Mouse (Mus musculus): ENCODE results near the gene Lysmd4. TPM values are rescaled to one million over a fixed set of nuclear protein-coding genes. Genes with fewer than 3 reads are reported as not detected.
"Not testable (repeated sequence)": the region's sequence is repeated elsewhere in the genome, so short reads cannot be mapped to it uniquely, and the experiment has no call there.

The Lysmd4 gene
- polyA plus RNA-seq, 1 experiment from 2014 or later = 19.1 TPM

GRCm38 (mm10) chr7:67243894-67244282 is 21.5 kb downstream of the Lysmd4 start:
- peaks cover 3% of the 10 kb centered on the region; the same call in 1 of the 2 replicates for H3K36me3 ChIP-seq (ENCODE audit: insufficient read depth, low read length)

GRCm38 (mm10) chr7:67245255-67245654 is 22.9 kb downstream of the Lysmd4 start:
- WGBS = 78% methylated on average over 1 of the region's 1 CpGs
- no peak overlapping the region for H3K27ac ChIP-seq (ENCODE audit: low read length)
- peaks cover 3% of the 10 kb centered on the region; the same call in 1 of the 2 replicates for H3K36me3 ChIP-seq (ENCODE audit: insufficient read depth, low read length)
- H3K9me3 ChIP-seq (ENCODE audit: low read length) = no peaks in the 10 kb centered on the region
- no peak overlapping the region for H3K9ac ChIP-seq (replicated peaks; ENCODE audit: low read length)
- H3K4me2 ChIP-seq (replicated peaks; ENCODE audit: low read depth, low read length) = no peak overlapping the region
- H3K4me3 ChIP-seq (ENCODE audit: low read length) = no peak overlapping the region
- no peak for ATAC-seq (ENCODE audit: low FRiP score, low TSS enrichment)
- no peaks in the 10 kb centered on the region for H3K4me1 ChIP-seq (ENCODE audit: insufficient read depth, low read length)
- H3K27me3 ChIP-seq (ENCODE audit: insufficient read depth, low read length) = no peaks in the 10 kb centered on the region

More at GRCm38 (mm10) chr7:67243894-67244282, 21.5 kb downstream of the Lysmd4 start:
- H3K9ac ChIP-seq (replicated peaks; ENCODE audit: low read length) = no peak overlapping the region
- no peak overlapping the region for H3K4me2 ChIP-seq (replicated peaks; ENCODE audit: low read depth, low read length)
- no peak overlapping the region for H3K4me3 ChIP-seq (ENCODE audit: low read length)
- H3K27ac ChIP-seq (ENCODE audit: low read length) = no peak overlapping the region
- H3K4me1 ChIP-seq (ENCODE audit: insufficient read depth, low read length) = no peaks in the 10 kb centered on the region
- no peaks in the 10 kb centered on the region for H3K9me3 ChIP-seq (ENCODE audit: low read length)
- ATAC-seq (ENCODE audit: low FRiP score, low TSS enrichment) = no peak
- 68% methylated on average over 4 of the region's 4 CpGs for WGBS
- H3K27me3 ChIP-seq (ENCODE audit: insufficient read depth, low read length) = no peaks in the 10 kb centered on the region

- peaks cover 3% of the 10 kb centered on the region; the same call in 1 of the 2 replicates for H3K36me3 ChIP-seq (ENCODE audit: insufficient read depth, low read length)
- H3K27ac ChIP-seq (ENCODE audit: low read length) = no peak overlapping the region
- H3K4me1 ChIP-seq (ENCODE audit: insufficient read depth, low read length) = no peaks in the 10 kb centered on the region
- no peak overlapping the region for H3K9ac ChIP-seq (replicated peaks; ENCODE audit: low read length)
- no peak overlapping the region for H3K4me3 ChIP-seq (ENCODE audit: low read length)
- no peaks in the 10 kb centered on the region for H3K9me3 ChIP-seq (ENCODE audit: low read length)
- ATAC-seq (ENCODE audit: low FRiP score, low TSS enrichment) = no peak
- 80% methylated on average over 2 of the region's 2 CpGs for WGBS
- H3K27me3 ChIP-seq (ENCODE audit: insufficient read depth, low read length) = no peaks in the 10 kb centered on the region
- no peak overlapping the region for H3K4me2 ChIP-seq (replicated peaks; ENCODE audit: low read depth, low read length)
Measured at GRCm38 (mm10) chr7:67246067-67246466, 23.7 kb downstream of the Lysmd4 start.

- H3K4me1 ChIP-seq (ENCODE audit: insufficient read depth, low read length) = 0 out of 2 replicates have a peak, but pooled peaks cover 2% of the 10 kb centered on the region
- ATAC-seq (ENCODE audit: low FRiP score, low TSS enrichment) = peak; percentile 61; the same call in 1 of the 2 replicates
- H3K9me3 ChIP-seq (ENCODE audit: low read length) = no peaks in the 10 kb centered on the region
- no peak overlapping the region for H3K4me3 ChIP-seq (ENCODE audit: low read length)
- no peak overlapping the region for H3K9ac ChIP-seq (replicated peaks; ENCODE audit: low read length)
- no peaks in the 10 kb centered on the region for H3K27me3 ChIP-seq (ENCODE audit: insufficient read depth, low read length)
- peaks cover 15% of the 10 kb centered on the region for H3K36me3 ChIP-seq (ENCODE audit: insufficient read depth, low read length)
- no peak overlapping the region for H3K4me2 ChIP-seq (replicated peaks; ENCODE audit: low read depth, low read length)
- WGBS = 89% methylated on average over 4 of the region's 4 CpGs
- no peak overlapping the region for H3K27ac ChIP-seq (ENCODE audit: low read length)
Measured at GRCm38 (mm10) chr7:67259828-67260563, 37.7 kb downstream of the Lysmd4 start.

- H3K27ac ChIP-seq (ENCODE audit: low read length); H3K36me3 ChIP-seq (ENCODE audit: insufficient read depth, low read length); H3K27me3 ChIP-seq (ENCODE audit: insufficient read depth, low read length); H3K4me3 ChIP-seq (ENCODE audit: low read length); H3K9ac ChIP-seq (replicated peaks; ENCODE audit: low read length); H3K4me2 ChIP-seq (replicated peaks; ENCODE audit: low read depth, low read length); ATAC-seq (ENCODE audit: low FRiP score, low TSS enrichment); H3K9me3 ChIP-seq (ENCODE audit: low read length); H3K4me1 ChIP-seq (ENCODE audit: insufficient read depth, low read length): not testable (repeated sequence)
- 88% methylated on average over 4 of the region's 4 CpGs for WGBS
Measured at GRCm38 (mm10) chr7:67270447-67270846, 48.1 kb downstream of the Lysmd4 start.

- no peak overlapping the region for H3K4me2 ChIP-seq (replicated peaks; ENCODE audit: low read depth, low read length)
- no peaks in the 10 kb centered on the region for H3K27me3 ChIP-seq (ENCODE audit: insufficient read depth, low read length)
- no peaks in the 10 kb centered on the region for H3K4me1 ChIP-seq (ENCODE audit: insufficient read depth, low read length)
- H3K9ac ChIP-seq (replicated peaks; ENCODE audit: low read length) = no peak overlapping the region
- ATAC-seq (ENCODE audit: low FRiP score, low TSS enrichment) = no peak
- H3K9me3 ChIP-seq (ENCODE audit: low read length) = no peaks in the 10 kb centered on the region
- 0 out of 2 replicates have a peak, but pooled peaks cover 4% of the 10 kb centered on the region for H3K36me3 ChIP-seq (ENCODE audit: insufficient read depth, low read length)
- H3K4me3 ChIP-seq (ENCODE audit: low read length) = no peak overlapping the region
- H3K27ac ChIP-seq (ENCODE audit: low read length) = no peak overlapping the region
- 93% methylated on average over 6 of the region's 6 CpGs for WGBS
Measured at GRCm38 (mm10) chr7:67283581-67283980, 61.2 kb downstream of the Lysmd4 start.

- ATAC-seq (ENCODE audit: low FRiP score, low TSS enrichment) = no peak
- WGBS = 79% methylated on average over 4 of the region's 4 CpGs
- Histone ChIP-seq H3K9me3 (ENCODE audit: low read length) (no peaks in the 10 kb centered on the region), H3K4me1 (ENCODE audit: insufficient read depth, low read length) (no peaks in the 10 kb centered on the region), H3K27ac (ENCODE audit: low read length) (no peak overlapping the region), H3K4me2 (replicated peaks; ENCODE audit: low read depth, low read length) (no peak overlapping the region), H3K27me3 (ENCODE audit: insufficient read depth, low read length) (no peaks in the 10 kb centered on the region), H3K36me3 (ENCODE audit: insufficient read depth, low read length) (0 out of 2 replicates have a peak, but pooled peaks cover 4% of the 10 kb centered on the region), H3K4me3 (ENCODE audit: low read length) (no peak overlapping the region), H3K9ac (replicated peaks; ENCODE audit: low read length) (no peak overlapping the region)
Measured at GRCm38 (mm10) chr7:67287456-67287855, 65.1 kb downstream of the Lysmd4 start.

- H3K4me1 ChIP-seq (ENCODE audit: insufficient read depth, low read length) = no peaks in the 10 kb centered on the region
- WGBS = 89% methylated on average over 1 of the region's 1 CpGs
- no peak overlapping the region for H3K9ac ChIP-seq (replicated peaks; ENCODE audit: low read length)
- H3K27ac ChIP-seq (ENCODE audit: low read length) = no peak overlapping the region
- H3K36me3 ChIP-seq (ENCODE audit: insufficient read depth, low read length) = 0 out of 2 replicates have a peak, but pooled peaks cover 4% of the 10 kb centered on the region
- H3K4me3 ChIP-seq (ENCODE audit: low read length) = no peak overlapping the region
- ATAC-seq (ENCODE audit: low FRiP score, low TSS enrichment) = no peak
- no peak overlapping the region for H3K4me2 ChIP-seq (replicated peaks; ENCODE audit: low read depth, low read length)
- no peaks in the 10 kb centered on the region for H3K9me3 ChIP-seq (ENCODE audit: low read length)
- H3K27me3 ChIP-seq (ENCODE audit: insufficient read depth, low read length) = no peaks in the 10 kb centered on the region
Measured at GRCm38 (mm10) chr7:67291356-67291755, 69.0 kb downstream of the Lysmd4 start.

GRCm38 (mm10) chr7:67296419-67296818 is 74.1 kb downstream of the Lysmd4 start:
- ATAC-seq (ENCODE audit: low FRiP score, low TSS enrichment) = no peak
- no peaks in the 10 kb centered on the region for H3K4me1 ChIP-seq (ENCODE audit: insufficient read depth, low read length)
- no peak overlapping the region for H3K4me3 ChIP-seq (ENCODE audit: low read length)
- 72% methylated on average over 1 of the region's 1 CpGs for WGBS
- no peaks in the 10 kb centered on the region for H3K27me3 ChIP-seq (ENCODE audit: insufficient read depth, low read length)
- no peaks in the 10 kb centered on the region for H3K36me3 ChIP-seq (ENCODE audit: insufficient read depth, low read length)
- no peak overlapping the region for H3K4me2 ChIP-seq (replicated peaks; ENCODE audit: low read depth, low read length)
- H3K27ac ChIP-seq (ENCODE audit: low read length) = no peak overlapping the region
- H3K9me3 ChIP-seq (ENCODE audit: low read length) = no peaks in the 10 kb centered on the region
- H3K9ac ChIP-seq (replicated peaks; ENCODE audit: low read length) = no peak overlapping the region

GRCm38 (mm10) chr7:67304937-67305336 is 82.6 kb downstream of the Lysmd4 start:
- H3K27ac ChIP-seq (ENCODE audit: low read length) = no peak overlapping the region
- no peak overlapping the region for H3K4me2 ChIP-seq (replicated peaks; ENCODE audit: low read depth, low read length)
- WGBS = 82% methylated on average over 3 of the region's 3 CpGs
- ATAC-seq (ENCODE audit: low FRiP score, low TSS enrichment) = no peak
- H3K36me3 ChIP-seq (ENCODE audit: insufficient read depth, low read length) = peaks cover 6% of the 10 kb centered on the region; the same call in 1 of the 2 replicates
- no peaks in the 10 kb centered on the region for H3K4me1 ChIP-seq (ENCODE audit: insufficient read depth, low read length)
- no peaks in the 10 kb centered on the region for H3K27me3 ChIP-seq (ENCODE audit: insufficient read depth, low read length)
- H3K9me3 ChIP-seq (ENCODE audit: low read length) = no peaks in the 10 kb centered on the region
- H3K4me3 ChIP-seq (ENCODE audit: low read length) = no peak overlapping the region
- H3K9ac ChIP-seq (replicated peaks; ENCODE audit: low read length) = no peak overlapping the region
